Mouse (Mus musculus) heart, adult 8-10 months (tissue): ENCODE results near the gene Foxe3. TPM values are rescaled to one million over a fixed set of nuclear protein-coding genes. Genes with fewer than 3 reads are reported as not detected.
A peak's percentile ranks its signal among the peaks of the same experiment; 100 is the strongest.
"Not testable (repeated sequence)": the region's sequence is repeated elsewhere in the genome, so short reads cannot be mapped to it uniquely, and the experiment has no call there.

ENCODE experiments used
- DNase-seq: peaks from one replicate; pipeline ENCODE4 v3.0.0; 2022; ENCODE audit warnings: low spot score
- total RNA-seq, 4 experiments: library from RNA; stranded (reverse); gene quantifications; 2 replicates each; pipeline ENCODE4 v1.2.4; 2022

Gene Foxe3
- not detected for total RNA-seq

GRCm38 (mm10) chr4:114925917-114926312, at the start of gene Foxe3:
Gene Foxe3 (minus strand): TSS chr4:114926013.
- no peak for DNase-seq

- no peak for DNase-seq
Measured at GRCm38 (mm10) chr4:114973229-114973740, 47.5 kb upstream of the Foxe3 start.

- no peak for DNase-seq
Measured at GRCm38 (mm10) chr4:114970736-114971135, 44.9 kb upstream of the Foxe3 start.

GRCm38 (mm10) chr4:114960881-114961280, 35.1 kb upstream of the Foxe3 start:
- DNase-seq, result not testable (repeated sequence)

- DNase-seq, result no peak
Measured at GRCm38 (mm10) chr4:114959533-114959932, 33.7 kb upstream of the Foxe3 start.

GRCm38 (mm10) chr4:114958786-114959185, 33.0 kb upstream of the Foxe3 start:
- DNase-seq, result no peak

GRCm38 (mm10) chr4:114958231-114958630, 32.4 kb upstream of the Foxe3 start:
- peak; percentile 31 for DNase-seq

GRCm38 (mm10) chr4:114957403-114957802, 31.6 kb upstream of the Foxe3 start:
- no peak for DNase-seq

GRCm38 (mm10) chr4:114953172-114953571, 27.4 kb upstream of the Foxe3 start:
- no peak for DNase-seq

- no peak for DNase-seq
Measured at GRCm38 (mm10) chr4:114947852-114948481, 22.2 kb upstream of the Foxe3 start.

- peak; percentile 81 for DNase-seq
Measured at GRCm38 (mm10) chr4:114947395-114947794, 21.6 kb upstream of the Foxe3 start.

GRCm38 (mm10) chr4:114946416-114946815, 20.6 kb upstream of the Foxe3 start:
- DNase-seq, result no peak

- DNase-seq, result no peak
Measured at GRCm38 (mm10) chr4:114945021-114945420, 19.2 kb upstream of the Foxe3 start.

GRCm38 (mm10) chr4:114942583-114942982, 16.8 kb upstream of the Foxe3 start:
- DNase-seq, result no peak

- DNase-seq, result no peak
Measured at GRCm38 (mm10) chr4:114942112-114942511, 16.3 kb upstream of the Foxe3 start.

- DNase-seq, result no peak
Measured at GRCm38 (mm10) chr4:114941311-114941710, 15.5 kb upstream of the Foxe3 start.

GRCm38 (mm10) chr4:114938248-114938647, 12.4 kb upstream of the Foxe3 start:
- no peak for DNase-seq

- DNase-seq, result peak; percentile 54
Measured at GRCm38 (mm10) chr4:114937459-114938047, 11.7 kb upstream of the Foxe3 start.

- peak; percentile 34 for DNase-seq
Measured at GRCm38 (mm10) chr4:114934188-114934587, 8.4 kb upstream of the Foxe3 start.

GRCm38 (mm10) chr4:114932747-114933146, 6.9 kb upstream of the Foxe3 start:
- DNase-seq, result no peak

GRCm38 (mm10) chr4:114929155-114929554, 3.3 kb upstream of the Foxe3 start:
- DNase-seq, result no peak

- DNase-seq, result no peak
Measured at GRCm38 (mm10) chr4:114924971-114925916, 569 bp downstream of the Foxe3 start.
